Mouse (Mus musculus) liver (tissue): ENCODE results near the gene Pkp4.

Source experiments
- DNase-seq: peaks from one replicate; pipeline ENCODE4 v3.0.0-alpha.2; 2020; ENCODE audit warnings: mixed read lengths

The Pkp4 gene

GRCm38 (mm10) chr2:59272713-59273112 lies 112.1 kb downstream of the Pkp4 start:
- DNase-seq, result no peak

- no peak for DNase-seq
Measured at GRCm38 (mm10) chr2:59280914-59281562, 120.4 kb downstream of the Pkp4 start.

GRCm38 (mm10) chr2:59282966-59283365 lies 122.3 kb downstream of the Pkp4 start:
- no peak for DNase-seq

- DNase-seq, result no peak
Measured at GRCm38 (mm10) chr2:59284216-59284615, 123.6 kb downstream of the Pkp4 start.

GRCm38 (mm10) chr2:59284734-59285490 lies 124.3 kb downstream of the Pkp4 start:
- no peak for DNase-seq

- DNase-seq, result no peak
Measured at GRCm38 (mm10) chr2:59285581-59285980, 124.9 kb downstream of the Pkp4 start.

- DNase-seq, result no peak
Measured at GRCm38 (mm10) chr2:59286247-59286646, 125.6 kb downstream of the Pkp4 start.

GRCm38 (mm10) chr2:59287630-59288029 lies 127.0 kb downstream of the Pkp4 start:
- no peak for DNase-seq

GRCm38 (mm10) chr2:59289411-59289810 lies 128.8 kb downstream of the Pkp4 start:
- DNase-seq, result no peak

- no peak for DNase-seq
Measured at GRCm38 (mm10) chr2:59290391-59290790, 129.7 kb downstream of the Pkp4 start.

GRCm38 (mm10) chr2:59299831-59300230 lies 139.2 kb downstream of the Pkp4 start:
- no peak for DNase-seq

GRCm38 (mm10) chr2:59301671-59302070 lies 141.0 kb downstream of the Pkp4 start:
- DNase-seq, result no peak

- DNase-seq, result no peak
Measured at GRCm38 (mm10) chr2:59302430-59302829, 141.8 kb downstream of the Pkp4 start.

- DNase-seq, result no peak
Measured at GRCm38 (mm10) chr2:59303530-59304063, 142.9 kb downstream of the Pkp4 start.

GRCm38 (mm10) chr2:59307302-59307701 lies 146.7 kb downstream of the Pkp4 start:
- DNase-seq, result no peak

- no peak for DNase-seq
Measured at GRCm38 (mm10) chr2:59308055-59308454, 147.4 kb downstream of the Pkp4 start.

GRCm38 (mm10) chr2:59313293-59313692 lies 152.6 kb downstream of the Pkp4 start:
- no peak for DNase-seq

GRCm38 (mm10) chr2:59318631-59319030 lies 158.0 kb downstream of the Pkp4 start:
- DNase-seq, result no peak

- DNase-seq, result no peak
Measured at GRCm38 (mm10) chr2:59327946-59328345, 167.3 kb downstream of the Pkp4 start.

GRCm38 (mm10) chr2:59331093-59331492 lies 170.4 kb downstream of the Pkp4 start:
- no peak for DNase-seq

- no peak for DNase-seq
Measured at GRCm38 (mm10) chr2:59332523-59332922, 171.9 kb downstream of the Pkp4 start.

- no peak for DNase-seq
Measured at GRCm38 (mm10) chr2:59338501-59338900, 177.9 kb downstream of the Pkp4 start.

GRCm38 (mm10) chr2:59338926-59339325 lies 178.3 kb downstream of the Pkp4 start:
- no peak for DNase-seq
